Mouse (Mus musculus) liver, embryonic 14.5 days (tissue): Measurements from ENCODE around the gene Purb.
A peak's percentile ranks its signal among the peaks of the same experiment; 100 is the strongest.

Experiments used
- CTCF ChIP-seq: IDR thresholded peaks from 2 replicates; pipeline ENCODE4 v1.5.1; 2016; ENCODE audit warnings: antibody characterized with exemption, low read depth, control low read depth
- EP300 ChIP-seq: IDR thresholded peaks from 2 replicates; pipeline ENCODE4 v1.6.1; 2016; ENCODE audit warnings: antibody characterized with exemption, low read depth

DNA sequence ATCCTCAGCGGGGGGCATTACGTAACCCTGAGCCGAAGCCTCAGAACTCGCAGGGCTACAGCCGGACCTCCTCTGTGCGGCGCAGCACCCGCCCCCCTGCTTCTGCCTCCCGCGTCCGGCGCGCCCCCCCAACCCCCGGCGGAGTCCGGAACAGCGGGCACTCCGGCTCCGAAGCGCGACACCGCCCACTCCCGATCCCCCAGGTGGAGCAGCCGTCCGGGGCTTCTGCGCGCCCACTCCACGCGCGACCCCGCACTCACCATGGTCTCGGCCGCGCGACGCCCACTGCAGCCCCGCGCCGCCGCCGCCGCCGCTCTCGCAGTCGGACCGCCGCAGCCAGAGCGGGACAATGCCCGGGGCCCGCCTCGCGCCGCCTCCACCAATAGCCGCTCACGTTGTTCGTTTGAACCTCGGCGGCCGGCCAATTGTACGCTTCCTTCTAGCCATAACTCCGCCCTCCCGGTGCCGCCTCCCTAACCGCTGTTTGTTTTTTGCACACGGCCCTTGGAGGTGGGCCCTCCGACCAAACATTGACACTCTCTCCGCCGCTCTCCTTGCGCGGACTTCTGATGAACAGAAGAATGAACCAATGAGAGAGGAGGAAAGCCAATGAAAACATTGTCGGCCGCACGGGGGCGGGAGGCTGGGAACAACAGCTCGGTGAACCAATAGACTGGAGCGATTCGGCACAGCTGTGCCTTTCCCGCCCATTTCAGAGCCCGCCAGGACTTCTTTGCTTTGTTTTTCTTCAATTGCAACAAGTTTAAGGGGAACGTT is 31.5 kb downstream of the Purb start, which contains the start of gene H2afv:
- TF ChIP-seq CTCF, result peak; percentile 63
- peak; percentile 50; the same call in 1 of the 2 replicates for TF ChIP-seq EP300
